Mouse (Mus musculus): ENCODE results near the gene Muc4.

The Muc4 gene

GRCm38 (mm10) chr16:32735586-32735985, at the start of gene Muc4:
TSS of gene Muc4 (plus strand) at chr16:32735886.
- no peak for DNase-seq (ENCODE audit: low spot score)

DNA sequence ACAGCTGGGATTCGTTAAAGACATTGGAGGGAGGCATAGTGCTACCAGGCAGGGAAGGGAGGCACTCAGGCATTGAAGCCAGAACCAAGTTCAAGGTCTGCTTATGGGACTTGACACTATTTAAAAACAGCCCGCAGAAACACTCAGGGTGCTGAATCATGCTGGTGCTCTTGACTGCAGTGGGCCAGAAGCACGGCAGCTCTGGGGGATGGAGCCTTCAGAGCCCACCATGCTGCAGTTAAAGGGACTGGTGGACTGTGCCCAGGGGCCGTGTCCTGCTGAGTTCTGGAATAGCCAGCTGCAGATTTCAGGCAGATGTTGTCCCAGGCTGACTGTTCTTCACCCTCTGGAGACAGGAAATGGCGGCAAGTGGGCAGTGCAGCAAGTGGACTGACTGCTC, 49.7 kb upstream of the Muc4 start:
- DNase-seq (ENCODE audit: low spot score) = no peak

DNA sequence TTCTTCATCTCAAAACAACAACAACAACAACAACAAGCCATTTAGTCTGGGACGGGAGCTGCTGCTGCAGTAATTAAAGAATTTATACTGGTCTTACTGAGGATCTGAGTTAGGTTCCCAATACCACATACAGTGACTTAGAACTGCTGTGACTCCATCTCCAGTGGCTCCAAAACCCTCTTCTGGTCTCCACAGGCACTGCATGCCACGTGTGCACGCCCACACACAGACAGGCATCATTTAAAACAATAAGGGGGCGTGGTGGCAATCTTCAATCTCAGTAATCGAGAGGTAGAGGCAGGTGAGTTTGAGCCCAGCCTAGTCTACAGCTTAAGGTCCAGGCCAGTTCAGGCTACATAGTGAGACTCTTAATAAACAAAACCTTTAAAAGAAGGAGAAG, 48.5 kb upstream of the Muc4 start:
- DNase-seq (ENCODE audit: low spot score) = no peak

DNA sequence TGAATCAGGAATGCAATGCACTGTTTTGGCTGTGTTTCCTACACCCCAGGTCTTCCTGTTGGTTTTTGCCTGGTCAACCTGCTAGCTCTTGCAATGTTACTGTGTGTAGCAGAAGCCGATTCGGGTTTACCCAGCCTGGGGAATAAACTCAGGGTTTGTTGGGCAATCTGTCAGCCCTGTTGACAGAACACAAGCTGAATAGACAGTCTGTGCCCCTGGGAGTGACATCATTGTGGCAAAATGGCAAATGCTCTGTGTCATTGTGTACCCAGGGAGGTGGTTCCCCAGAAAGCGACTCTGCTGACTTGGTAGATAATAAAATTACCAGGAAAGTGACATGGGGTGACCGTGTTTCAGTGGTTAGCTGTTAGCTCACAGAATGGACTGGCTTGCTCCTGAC, 46.9 kb upstream of the Muc4 start:
- no peak for DNase-seq (ENCODE audit: low spot score)

DNA sequence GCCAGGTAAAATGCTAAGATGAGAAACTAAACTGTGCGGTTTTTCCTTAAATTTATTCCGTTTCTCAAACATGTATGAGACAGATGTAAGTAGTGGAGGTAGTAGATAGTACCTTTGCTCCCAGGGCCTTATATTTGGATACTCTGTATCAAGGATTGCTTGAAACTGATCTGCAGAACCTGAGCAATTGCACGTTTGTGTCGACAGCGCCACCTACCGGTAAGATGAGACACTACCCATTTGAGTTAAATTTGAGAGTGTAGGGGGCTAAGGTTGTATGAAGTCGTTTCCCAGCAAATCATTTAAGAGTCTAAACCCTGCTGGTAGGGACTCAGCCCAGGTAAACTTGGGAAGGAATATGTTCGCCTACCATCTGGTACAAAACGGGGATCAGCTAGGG, 46.2 kb upstream of the Muc4 start:
- no peak for DNase-seq (ENCODE audit: low spot score)

DNA sequence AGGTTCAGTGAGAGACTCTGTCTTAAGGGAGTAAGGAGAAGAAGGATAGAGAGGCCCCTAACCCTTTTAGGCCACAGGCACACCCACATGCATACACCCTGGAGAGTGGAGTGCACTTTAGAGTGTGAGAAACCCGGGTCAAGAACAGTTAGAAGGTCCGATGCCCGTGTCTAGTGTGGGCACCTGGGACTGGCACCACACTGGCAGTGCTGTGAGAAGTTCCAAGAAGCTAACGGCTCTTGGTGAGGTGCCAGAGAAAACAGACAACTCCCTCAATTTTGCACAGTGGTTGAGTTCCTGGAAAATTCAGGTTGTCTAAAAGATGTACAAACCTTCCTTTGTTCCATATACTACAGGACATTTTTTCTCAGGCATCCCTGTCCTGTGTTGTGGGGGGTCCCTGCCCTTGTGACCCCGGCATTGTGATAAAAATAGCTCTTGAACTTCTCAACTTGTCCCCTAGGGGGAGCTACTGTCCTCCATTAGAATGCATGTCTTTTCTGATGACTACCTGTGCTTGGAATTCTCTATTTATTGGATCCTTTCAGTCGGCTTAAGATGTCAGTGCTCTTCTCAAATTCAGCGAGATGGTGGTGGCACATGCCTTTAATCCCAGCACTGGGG, 38.7 kb upstream of the Muc4 start:
- no peak for DNase-seq (ENCODE audit: low spot score)

DNA sequence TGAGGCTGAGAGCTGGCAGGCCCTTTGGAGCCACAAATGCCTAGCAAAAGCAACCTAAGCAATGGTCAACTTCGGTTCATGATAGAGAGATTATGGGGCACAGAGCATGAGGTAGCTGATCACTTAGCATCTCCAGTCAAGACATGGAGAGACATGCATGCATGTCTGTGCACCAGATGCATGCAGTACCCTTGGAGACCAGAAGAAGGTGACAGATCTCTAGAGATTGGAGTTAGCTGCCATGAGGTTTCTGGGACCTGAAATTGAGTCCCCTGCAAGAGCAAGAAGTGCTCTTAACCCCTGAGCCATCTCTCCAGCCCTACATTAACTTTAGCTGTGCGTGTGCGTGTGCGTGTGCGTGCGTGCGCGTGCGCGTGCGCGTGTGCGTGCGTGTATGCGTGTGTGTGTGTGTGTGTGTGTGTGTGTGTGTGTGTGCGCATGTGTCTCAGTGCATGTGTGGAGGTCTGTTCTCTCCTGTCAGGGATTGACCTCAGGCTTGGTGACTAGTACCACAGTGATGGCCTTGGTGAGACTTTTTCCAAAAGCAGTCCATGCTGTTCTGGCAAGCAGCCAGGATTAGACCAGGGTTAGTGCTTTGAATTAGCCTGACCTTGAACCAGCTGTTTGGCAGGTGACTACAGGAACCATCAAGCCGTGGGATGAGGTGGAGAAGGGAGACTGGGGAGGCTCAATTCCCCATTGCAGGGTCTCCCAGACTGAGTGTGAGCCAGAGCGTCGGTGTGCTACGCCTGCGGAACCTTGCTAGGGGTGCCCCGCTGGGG, 37.8 kb upstream of the Muc4 start:
- no peak for DNase-seq (ENCODE audit: low spot score)

GRCm38 (mm10) chr16:32698550-32698949, 37.1 kb upstream of the Muc4 start:
- DNase-seq (ENCODE audit: low spot score) = no peak

- no peak for DNase-seq (ENCODE audit: low spot score)
Observed at GRCm38 (mm10) chr16:32703312-32703912, 32.3 kb upstream of the Muc4 start.

- DNase-seq (ENCODE audit: low spot score) = no peak
Observed at GRCm38 (mm10) chr16:32705606-32706005, 30.1 kb upstream of the Muc4 start.

GRCm38 (mm10) chr16:32707111-32707823, 28.4 kb upstream of the Muc4 start:
- no peak for DNase-seq (ENCODE audit: low spot score)

GRCm38 (mm10) chr16:32707824-32708456, 27.7 kb upstream of the Muc4 start:
- no peak for DNase-seq (ENCODE audit: low spot score)

GRCm38 (mm10) chr16:32708457-32709033, 27.1 kb upstream of the Muc4 start:
- no peak for DNase-seq (ENCODE audit: low spot score)

DNA sequence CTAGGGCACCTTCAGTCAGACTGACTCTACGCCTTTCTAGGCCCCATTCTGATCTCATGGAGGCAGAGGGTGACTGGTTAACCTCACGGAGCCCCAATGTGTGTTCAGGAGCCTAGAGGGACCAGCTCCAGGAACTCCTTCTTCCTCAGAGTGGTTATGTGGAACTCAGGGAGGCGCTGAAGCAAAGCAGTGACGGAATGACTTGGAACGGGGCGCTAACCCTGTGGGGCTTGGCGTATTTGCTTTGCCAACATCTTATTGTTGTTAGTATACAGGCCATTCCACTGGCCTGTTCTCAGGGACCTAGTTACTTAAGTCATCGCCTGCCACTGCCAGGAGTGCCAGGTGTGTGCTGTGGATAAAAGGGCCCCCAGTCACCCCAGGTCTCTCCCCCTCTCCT, 26.6 kb upstream of the Muc4 start:
- no peak for DNase-seq (ENCODE audit: low spot score)

GRCm38 (mm10) chr16:32710426-32711070, 25.1 kb upstream of the Muc4 start:
- no peak for DNase-seq (ENCODE audit: low spot score)

DNA sequence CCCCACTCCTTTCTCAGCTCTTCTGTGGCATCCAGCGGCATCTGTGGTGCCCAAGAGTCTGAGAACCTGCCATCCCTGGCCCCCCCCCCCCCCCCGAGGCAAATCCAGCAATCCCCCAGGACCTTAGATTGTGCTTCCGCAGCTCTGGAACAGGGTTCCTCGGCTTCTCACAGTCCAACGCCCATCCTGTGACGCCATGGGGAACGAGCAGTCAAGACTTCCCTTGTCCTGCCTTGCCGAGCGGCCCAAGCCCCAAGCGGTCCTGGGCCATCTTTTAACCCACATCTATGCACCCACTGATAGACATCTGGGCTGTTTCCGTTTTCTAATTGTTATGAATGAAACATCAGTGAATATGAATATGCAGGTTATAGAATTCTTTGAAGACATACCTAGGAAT, 23.5 kb upstream of the Muc4 start:
- DNase-seq (ENCODE audit: low spot score) = no peak

DNA sequence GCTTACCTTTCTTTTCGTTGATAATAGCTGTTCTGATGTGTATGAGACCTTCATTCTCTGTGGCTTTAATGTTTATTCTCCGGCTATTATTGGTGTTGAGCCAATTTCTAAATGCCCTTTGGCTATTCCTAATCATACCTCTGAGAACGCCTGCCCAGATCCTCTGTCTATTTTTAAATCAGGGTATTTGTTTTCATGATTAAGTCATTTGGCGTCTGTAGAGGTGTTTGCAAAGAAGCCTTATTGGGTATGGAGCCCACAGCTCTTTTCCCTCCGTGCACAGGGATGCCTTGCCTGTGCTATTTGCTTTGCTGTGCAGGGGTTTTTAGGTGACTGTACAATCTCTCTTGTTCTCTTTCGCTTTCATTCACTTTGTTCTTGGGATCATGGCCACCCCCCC, 22.1 kb upstream of the Muc4 start:
- DNase-seq (ENCODE audit: low spot score) = no peak

DNA sequence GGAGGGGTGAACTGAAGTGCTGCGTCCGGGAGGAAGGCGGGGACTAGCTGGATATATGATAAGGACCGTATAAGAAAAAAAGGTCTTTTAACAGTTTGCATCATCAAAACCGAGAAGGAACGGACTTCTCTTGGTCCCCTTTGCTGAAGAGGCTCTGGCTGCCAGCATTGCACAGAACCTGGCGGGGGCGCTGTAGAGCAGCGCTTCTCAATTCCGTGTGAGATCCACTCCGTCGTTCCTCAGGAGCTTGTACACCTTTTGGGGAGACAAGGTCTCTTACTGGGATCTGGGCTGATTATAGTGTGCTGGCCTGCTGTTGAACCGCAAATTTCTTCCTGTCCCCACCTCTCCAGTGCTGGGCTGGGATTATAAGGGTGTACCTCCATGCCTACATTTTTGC, 20.3 kb upstream of the Muc4 start:
- no peak for DNase-seq (ENCODE audit: low spot score)

- DNase-seq (ENCODE audit: low spot score) = no peak
Observed at GRCm38 (mm10) chr16:32723163-32723562, 12.5 kb upstream of the Muc4 start.

DNA sequence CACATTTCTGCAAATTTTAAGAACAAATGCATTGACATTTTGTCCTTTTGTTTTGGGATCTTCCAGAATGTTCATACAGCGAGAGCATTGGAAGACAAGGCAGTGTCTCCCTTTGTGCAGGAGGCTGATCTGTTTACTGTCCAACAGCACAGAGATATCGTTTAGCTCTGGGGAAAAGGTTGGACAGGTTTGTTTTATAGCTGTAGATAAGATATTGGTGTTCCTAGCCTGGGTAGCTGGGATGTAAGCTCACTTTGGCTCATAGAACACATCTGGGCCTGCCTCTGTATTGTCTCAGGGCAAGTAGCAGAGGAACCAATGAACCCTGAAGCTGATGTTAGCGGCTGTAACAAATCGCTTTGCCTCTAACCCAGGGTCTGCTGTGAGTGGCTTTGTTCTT, 11.9 kb upstream of the Muc4 start:
- no peak for DNase-seq (ENCODE audit: low spot score)

GRCm38 (mm10) chr16:32724259-32724658, 11.4 kb upstream of the Muc4 start:
- no peak for DNase-seq (ENCODE audit: low spot score)

Data from ovary, postnatal 10 days (tissue).